Mouse (Mus musculus) hindbrain, embryonic 12.5 days (tissue): ENCODE data around the gene 9130213A22Rik. TPM values are rescaled to one million over a fixed set of nuclear protein-coding genes. Genes with fewer than 3 reads are reported as not detected.

ENCODE experiments used
- ATAC-seq: fragments of 200-750 bp; cut with Nextera tagmentation; 2 replicates; pipeline ENCODE4 v1.8.0; 2017; ENCODE audit warnings: moderate TSS enrichment; ENCODE audit not compliant: low FRiP score
- H3K27ac ChIP-seq: fragments of 300-500 bp; sonication (generic); 2 replicates; pipeline ENCODE4 v1.5.1; 2016; ENCODE audit warnings: mild to moderate bottlenecking
- H3K27me3 ChIP-seq: fragments of 300-500 bp; sonication (generic); 2 replicates; pipeline ENCODE4 v1.6.1; 2016; ENCODE audit warnings: mild to moderate bottlenecking
- H3K36me3 ChIP-seq: fragments of 300-500 bp; sonication (generic); 2 replicates; pipeline ENCODE4 v1.6.1; 2016; ENCODE audit warnings: mild to moderate bottlenecking
- H3K4me1 ChIP-seq: fragments of 300-500 bp; sonication (generic); 2 replicates; pipeline ENCODE4 v1.6.1; 2016
- H3K4me2 ChIP-seq: fragments of 300-500 bp; sonication (generic); replicated peaks from 2 replicates; pipeline ENCODE4 v1.6.1; 2016; ENCODE audit warnings: mild to moderate bottlenecking
- H3K4me3 ChIP-seq: fragments of 300-500 bp; sonication (generic); 2 replicates; pipeline ENCODE4 v1.5.1; 2016; ENCODE audit warnings: mild to moderate bottlenecking
- H3K9ac ChIP-seq: fragments of 300-500 bp; sonication (generic); 2 replicates; pipeline ENCODE4 v1.6.1; 2016; ENCODE audit warnings: mild to moderate bottlenecking, moderate library complexity
- H3K9me3 ChIP-seq: fragments of 300-500 bp; sonication (generic); replicated peaks from 2 replicates; pipeline ENCODE4 v1.6.1; 2016; ENCODE audit warnings: mild to moderate bottlenecking
- WGBS: fragments of 180-500 bp; shearing (Covaris S2); methylation state at CpG from one replicate; pipeline ENCODE4 v1.1.7; 2016; 5-methylcytosine and 5-hydroxymethylcytosine counted together
- polyA plus RNA-seq: library from polyadenylated mRNA; unstranded; fragments of >200 nt; fragmentation: Nextera tagmentation; extraction: Ambion mirVana; gene quantifications from 2 replicates; pipeline ENCODE4 v1.2.1, GENCODE M21; 2016

The 9130213A22Rik gene
- polyA plus RNA-seq, 1 experiment from 2014 or later = 0.26 TPM

GRCm38 (mm10) chr11:69087597-69087996 is 34.8 kb downstream of the 9130213A22Rik start:
- H3K27ac ChIP-seq = peak overlapping the region; percentile 95; the same call in 1 of the 2 replicates
- H3K4me3 ChIP-seq = no peak overlapping the region
- WGBS = 64% methylated on average over 2 of the region's 2 CpGs
- H3K27me3 ChIP-seq = no peaks in the 10 kb centered on the region
- ATAC-seq = no peak
- peak overlapping the region; percentile 99; the same call in 1 of the 2 replicates for H3K9ac ChIP-seq
- H3K9me3 ChIP-seq = no peaks in the 10 kb centered on the region
- peaks cover 22% of the 10 kb centered on the region; the same call in 1 of the 2 replicates for H3K36me3 ChIP-seq
- peak overlapping the region; percentile 84 for H3K4me2 ChIP-seq
- H3K4me1 ChIP-seq = peaks cover 30% of the 10 kb centered on the region

GRCm38 (mm10) chr11:69087082-69087481 is 35.3 kb downstream of the 9130213A22Rik start:
- no peak overlapping the region for H3K4me3 ChIP-seq
- 37% methylated on average over 4 of the region's 4 CpGs for WGBS
- no peak overlapping the region; the same call in 1 of the 2 replicates for H3K4me2 ChIP-seq
- H3K4me1 ChIP-seq = peaks cover 30% of the 10 kb centered on the region
- no peak overlapping the region for H3K9ac ChIP-seq
- peak overlapping the region; percentile 95 for H3K27ac ChIP-seq
- H3K9me3 ChIP-seq = no peaks in the 10 kb centered on the region
- no peaks in the 10 kb centered on the region for H3K27me3 ChIP-seq
- ATAC-seq = no peak
- H3K36me3 ChIP-seq = peaks cover 18% of the 10 kb centered on the region; the same call in 1 of the 2 replicates

GRCm38 (mm10) chr11:69086390-69086789 is 36.0 kb downstream of the 9130213A22Rik start:
- Histone ChIP-seq H3K36me3 (peaks cover 11% of the 10 kb centered on the region; the same call in 1 of the 2 replicates), H3K27me3 (no peaks in the 10 kb centered on the region), H3K4me3 (no peak overlapping the region), H3K4me2 (no peak overlapping the region), H3K9me3 (no peaks in the 10 kb centered on the region), H3K9ac (0 out of 2 replicates have a peak overlapping the region, but pooled peaks have one; percentile 14), H3K27ac (peak overlapping the region; percentile 95; the same call in 1 of the 2 replicates), H3K4me1 (peaks cover 27% of the 10 kb centered on the region)
- WGBS = 65% methylated on average over 6 of the region's 6 CpGs
- no peak for ATAC-seq

GRCm38 (mm10) chr11:69085608-69086007 is 36.8 kb downstream of the 9130213A22Rik start:
- Histone ChIP-seq H3K9me3 (no peaks in the 10 kb centered on the region), H3K4me2 (no peak overlapping the region), H3K36me3 (peaks cover 5% of the 10 kb centered on the region; the same call in 1 of the 2 replicates), H3K27me3 (no peaks in the 10 kb centered on the region), H3K4me3 (no peak overlapping the region), H3K27ac (no peak overlapping the region), H3K4me1 (peaks cover 23% of the 10 kb centered on the region), H3K9ac (no peak overlapping the region)
- no peak for ATAC-seq
- WGBS = 70% methylated on average over 6 of the region's 6 CpGs

- Histone ChIP-seq H3K27me3 (no peaks in the 10 kb centered on the region), H3K36me3 (no peaks in the 10 kb centered on the region), H3K9ac (no peak overlapping the region), H3K27ac (no peak overlapping the region), H3K4me3 (no peak overlapping the region), H3K9me3 (no peaks in the 10 kb centered on the region), H3K4me1 (no peaks in the 10 kb centered on the region), H3K4me2 (no peak overlapping the region)
- 91% methylated on average over 7 of the region's 7 CpGs for WGBS
- ATAC-seq = no peak
Observed at GRCm38 (mm10) chr11:69081613-69082012, 40.8 kb downstream of the 9130213A22Rik start.

- H3K9ac ChIP-seq = no peak overlapping the region
- no peaks in the 10 kb centered on the region for H3K27me3 ChIP-seq
- H3K4me2 ChIP-seq = no peak overlapping the region
- no peaks in the 10 kb centered on the region for H3K36me3 ChIP-seq
- 90% methylated on average over 8 of the region's 8 CpGs for WGBS
- H3K4me3 ChIP-seq = no peak overlapping the region
- ATAC-seq = no peak
- H3K4me1 ChIP-seq = no peaks in the 10 kb centered on the region
- no peaks in the 10 kb centered on the region for H3K9me3 ChIP-seq
- no peak overlapping the region for H3K27ac ChIP-seq
Observed at GRCm38 (mm10) chr11:69080855-69081222, 41.5 kb downstream of the 9130213A22Rik start.

- Histone ChIP-seq H3K4me2 (no peak overlapping the region), H3K36me3 (no peaks in the 10 kb centered on the region), H3K9ac (no peak overlapping the region), H3K27me3 (no peaks in the 10 kb centered on the region), H3K4me1 (no peaks in the 10 kb centered on the region), H3K9me3 (no peaks in the 10 kb centered on the region), H3K27ac (no peak overlapping the region), H3K4me3 (no peak overlapping the region)
- WGBS = 87% methylated on average over 15 of the region's 15 CpGs
- no peak for ATAC-seq
Observed at GRCm38 (mm10) chr11:69080102-69080854, 42.1 kb downstream of the 9130213A22Rik start.

- Histone ChIP-seq H3K9ac (no peak overlapping the region), H3K9me3 (no peaks in the 10 kb centered on the region), H3K4me1 (no peaks in the 10 kb centered on the region), H3K27me3 (no peaks in the 10 kb centered on the region), H3K4me2 (no peak overlapping the region), H3K4me3 (no peak overlapping the region), H3K27ac (no peak overlapping the region), H3K36me3 (no peaks in the 10 kb centered on the region)
- WGBS = 85% methylated on average over 5 of the region's 5 CpGs
- ATAC-seq = no peak
Observed at GRCm38 (mm10) chr11:69078805-69079438, 43.5 kb downstream of the 9130213A22Rik start.

- H3K36me3 ChIP-seq = no peaks in the 10 kb centered on the region
- H3K4me3 ChIP-seq = no peak overlapping the region
- no peak overlapping the region for H3K4me2 ChIP-seq
- no peak for ATAC-seq
- H3K4me1 ChIP-seq = no peaks in the 10 kb centered on the region; the same call in 1 of the 2 replicates
- no peaks in the 10 kb centered on the region for H3K27me3 ChIP-seq
- no peak overlapping the region for H3K9ac ChIP-seq
- no peak overlapping the region for H3K27ac ChIP-seq
- 77% methylated on average over 6 of the region's 6 CpGs for WGBS
- no peaks in the 10 kb centered on the region for H3K9me3 ChIP-seq
Observed at GRCm38 (mm10) chr11:69078041-69078440, 44.3 kb downstream of the 9130213A22Rik start.

- Histone ChIP-seq H3K9me3 (no peaks in the 10 kb centered on the region), H3K4me3 (no peak overlapping the region), H3K4me1 (peaks cover 3% of the 10 kb centered on the region), H3K9ac (no peak overlapping the region; the same call in 1 of the 2 replicates), H3K4me2 (no peak overlapping the region), H3K27me3 (no peaks in the 10 kb centered on the region), H3K27ac (no peak overlapping the region), H3K36me3 (no peaks in the 10 kb centered on the region)
- 83% methylated on average over 9 of the region's 9 CpGs for WGBS
- no peak for ATAC-seq
Observed at GRCm38 (mm10) chr11:69077316-69077715, 45.1 kb downstream of the 9130213A22Rik start.

GRCm38 (mm10) chr11:69076572-69076971 is 45.8 kb downstream of the 9130213A22Rik start:
- ATAC-seq = no peak
- Histone ChIP-seq H3K9me3 (no peaks in the 10 kb centered on the region), H3K4me3 (no peak overlapping the region), H3K4me2 (no peak overlapping the region), H3K4me1 (peaks cover 11% of the 10 kb centered on the region), H3K36me3 (no peaks in the 10 kb centered on the region), H3K27me3 (no peaks in the 10 kb centered on the region), H3K27ac (no peak overlapping the region), H3K9ac (no peak overlapping the region)
- 68% methylated on average over 5 of the region's 5 CpGs for WGBS

GRCm38 (mm10) chr11:69075764-69076479 is 46.5 kb downstream of the 9130213A22Rik start:
- no peak for ATAC-seq
- 53% methylated on average over 9 of the region's 9 CpGs for WGBS

More at GRCm38 (mm10) chr11:69075764-69076479, 46.5 kb downstream of the 9130213A22Rik start:
- Histone ChIP-seq H3K27me3 (no peaks in the 10 kb centered on the region), H3K4me3 (no peak overlapping the region), H3K36me3 (no peaks in the 10 kb centered on the region), H3K9ac (no peak overlapping the region), H3K4me2 (no peak overlapping the region), H3K9me3 (no peaks in the 10 kb centered on the region), H3K27ac (no peak overlapping the region), H3K4me1 (peaks cover 17% of the 10 kb centered on the region)
